Mouse (Mus musculus): Measurements from ENCODE around the gene Sypl2. TPM values are rescaled to one million over a fixed set of nuclear protein-coding genes. Genes with fewer than 3 reads are reported as not detected.
"Not testable (repeated sequence)": the region's sequence is repeated elsewhere in the genome, so short reads cannot be mapped to it uniquely, and the experiment has no call there.

Gene Sypl2
- total RNA-seq (2021), result 1 to 10 TPM; 1.1 to 1.3 TPM

- intact Hi-C loops (cut with DNase I), result no loop called here
- peak in 1 of 2 experiments; percentile 53 for DNase-seq (ENCODE audit: extremely low spot score in 1 of 2, low spot score in 2 of 2)
Observed at GRCm38 (mm10) chr3:108226558-108227350, at the start of gene Sypl2. TSS of gene Sypl2 (minus strand) at chr3:108226648.

- DNase-seq (ENCODE audit: extremely low spot score in 1 of 2, low spot score in 2 of 2), result no peak
- intact Hi-C loops (cut with DNase I), result loop anchor here (5.0 kb wide), 1 partner anchor 47 kb away; the partner anchor contains the start of gene Atxn7l2
Observed at GRCm38 (mm10) chr3:108259319-108259718, 32.9 kb upstream of the Sypl2 start.

- intact Hi-C loops (cut with DNase I), result loop anchor here (5.0 kb wide), 1 partner anchor 46 kb away; the partner anchor contains the start of gene Atxn7l2
- DNase-seq (ENCODE audit: extremely low spot score in 1 of 2, low spot score in 2 of 2), result no peak
Observed at GRCm38 (mm10) chr3:108257831-108258500, 31.5 kb upstream of the Sypl2 start.

GRCm38 (mm10) chr3:108256719-108257637 is 30.5 kb upstream of the Sypl2 start, which contains the start of gene Psma5:
TSS of gene Psma5 (plus strand) at chr3:108256926.
- peak; percentile 95 to 96 for DNase-seq (ENCODE audit: extremely low spot score in 1 of 2, low spot score in 2 of 2)
- intact Hi-C loops (cut with DNase I), result loop anchor here (5.0 kb wide), 1 partner anchor 45 kb away; the partner anchor contains the start of gene Atxn7l2

- intact Hi-C loops (cut with DNase I), result no loop called here
- no peak for DNase-seq (ENCODE audit: extremely low spot score in 1 of 2, low spot score in 2 of 2)
Observed at GRCm38 (mm10) chr3:108246857-108247256, 20.4 kb upstream of the Sypl2 start.

GRCm38 (mm10) chr3:108241243-108241839 is 14.9 kb upstream of the Sypl2 start:
- intact Hi-C loops (cut with DNase I), result no loop called here
- no peak for DNase-seq (ENCODE audit: extremely low spot score in 1 of 2, low spot score in 2 of 2)

- intact Hi-C loops (cut with DNase I); DNase-seq (ENCODE audit: extremely low spot score in 1 of 2, low spot score in 2 of 2): not testable (repeated sequence)
Observed at GRCm38 (mm10) chr3:108237474-108238102, 11.1 kb upstream of the Sypl2 start.

- no peak for DNase-seq (ENCODE audit: extremely low spot score in 1 of 2, low spot score in 2 of 2)
- intact Hi-C loops (cut with DNase I), result no loop called here
Observed at GRCm38 (mm10) chr3:108231646-108232045, 5.2 kb upstream of the Sypl2 start.

GRCm38 (mm10) chr3:108227521-108227920 is 1.1 kb upstream of the Sypl2 start:
- DNase-seq (ENCODE audit: extremely low spot score in 1 of 2, low spot score in 2 of 2), result no peak
- intact Hi-C loops (cut with DNase I), result no loop called here

- intact Hi-C loops (cut with DNase I), result no loop called here
- no peak for DNase-seq (ENCODE audit: extremely low spot score in 1 of 2, low spot score in 2 of 2)
Observed at GRCm38 (mm10) chr3:108225711-108226557, 514 bp downstream of the Sypl2 start.

- intact Hi-C loops (cut with DNase I), result no loop called here
Observed at GRCm38 (mm10) chr3:108220661-108221060, 5.8 kb downstream of the Sypl2 start.

GRCm38 (mm10) chr3:108214734-108215133 is 11.7 kb downstream of the Sypl2 start:
- intact Hi-C loops (cut with DNase I), result loop anchor here (5.0 kb wide), 1 partner anchor 43 kb away; the partner anchor contains the start of gene Psma5
- no peak for DNase-seq (ENCODE audit: extremely low spot score in 1 of 2, low spot score in 2 of 2)

More at GRCm38 (mm10) chr3:108220661-108221060, 5.8 kb downstream of the Sypl2 start:
- DNase-seq (ENCODE audit: extremely low spot score in 1 of 2, low spot score in 2 of 2), result no peak

GRCm38 (mm10) chr3:108212406-108212805 is 14.0 kb downstream of the Sypl2 start:
- DNase-seq (ENCODE audit: extremely low spot score in 1 of 2, low spot score in 2 of 2), result peak in 1 of 2 experiments; percentile 30
- intact Hi-C loops (cut with DNase I), result loop anchor here (5.0 kb wide), 1 partner anchor 45 kb away; the partner anchor contains the start of gene Psma5

GRCm38 (mm10) chr3:108211845-108212244 is 14.6 kb downstream of the Sypl2 start:
- DNase-seq (ENCODE audit: extremely low spot score in 1 of 2, low spot score in 2 of 2), result peak in 1 of 2 experiments; percentile 24
- intact Hi-C loops (cut with DNase I), result loop anchor here (5.0 kb wide), 1 partner anchor 45 kb away; the partner anchor contains the start of gene Psma5

- intact Hi-C loops (cut with DNase I), result loop anchor here (5.0 kb wide), 1 partner anchor 47 kb away; the partner anchor contains the start of gene Psma5
- DNase-seq (ENCODE audit: extremely low spot score in 1 of 2, low spot score in 2 of 2), result peak in 1 of 2 experiments; percentile 73
Observed at GRCm38 (mm10) chr3:108210771-108211139, 15.7 kb downstream of the Sypl2 start, which contains the start of gene Atxn7l2. TSS of gene Atxn7l2 (minus strand) at chr3:108210934.

- intact Hi-C loops (cut with DNase I), result loop anchor here (5.0 kb wide), 1 partner anchor 47 kb away; the partner anchor contains the start of gene Psma5
- DNase-seq (ENCODE audit: extremely low spot score in 1 of 2, low spot score in 2 of 2), result peak; percentile 94 to 97
Observed at GRCm38 (mm10) chr3:108209946-108210770, 16.3 kb downstream of the Sypl2 start.
